Mouse (Mus musculus): ENCODE measurements around the gene Oxt.

GRCm38 (mm10) chr2:130598399-130598798 is 22.4 kb downstream of the Oxt start:
- TF ChIP-seq POLR2A (IDR thresholded peaks at IDR 0.05; ENCODE audit: low read depth, low read length) (no peak), CTCF (IDR thresholded peaks at IDR 0.05; ENCODE audit: extremely low read depth, insufficient read depth, insufficient read length, insufficient replicate concordance) (no peak)
